Mouse (Mus musculus): ENCODE data around the gene Eml2.
A peak's percentile ranks its signal among the peaks of the same experiment; 100 is the strongest.

The Eml2 gene

DNA sequence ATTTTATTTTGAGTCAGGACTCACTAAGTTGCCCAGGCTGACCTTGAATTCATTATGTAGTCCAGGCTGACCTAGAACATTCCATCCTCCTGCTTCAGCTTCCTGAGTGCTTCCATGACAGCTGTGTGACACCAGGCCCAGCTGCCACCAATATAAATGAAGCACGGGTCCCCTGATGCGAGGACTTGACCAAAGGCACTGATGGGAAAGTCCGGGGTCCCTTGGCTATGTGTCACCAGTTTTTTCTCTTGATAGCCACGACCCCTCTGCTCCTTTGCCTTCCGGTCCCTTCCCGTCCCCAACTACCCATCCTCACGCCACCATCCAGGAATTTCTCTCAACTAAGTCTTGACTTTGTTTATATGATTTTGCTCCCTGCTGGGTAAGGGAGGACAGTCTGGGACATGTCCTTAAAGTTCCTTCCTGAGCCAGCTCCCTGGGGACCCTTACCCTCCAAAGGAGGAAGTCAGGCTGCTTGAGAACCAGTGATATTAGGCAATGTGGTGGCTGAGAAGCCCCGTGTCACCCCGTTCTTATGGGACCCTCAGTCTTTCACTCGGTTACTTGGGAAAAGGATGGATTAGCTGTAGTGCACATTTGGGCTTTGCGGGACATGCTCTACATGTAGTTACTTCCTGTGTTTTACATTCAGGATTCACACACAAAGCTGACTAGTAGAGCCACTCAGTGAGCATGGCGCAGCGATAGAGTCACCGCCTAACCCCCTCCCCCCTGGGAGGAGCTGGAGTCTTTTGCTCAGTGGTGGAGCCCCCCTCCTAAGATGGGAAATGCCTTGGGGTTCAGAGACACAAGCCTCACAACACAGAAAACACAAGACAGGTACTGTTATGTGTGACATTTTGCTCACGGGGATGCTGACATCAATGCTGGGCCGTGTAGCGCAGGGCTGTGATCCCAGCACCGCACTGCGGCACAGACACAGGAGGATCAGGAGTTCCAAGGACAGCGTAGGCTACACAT is 50.9 kb downstream of the Eml2 start:
- ATAC-seq (ENCODE audit: insufficient number of reproducible peaks, low FRiP score, low TSS enrichment): peak; percentile 12; the same call in 1 of the 2 replicates

GRCm38 (mm10) chr7:19227883-19228792 is 51.9 kb downstream of the Eml2 start, which contains the start of gene Opa3:
Gene Opa3, plus strand, starts transcription at chr7:19228334.
- peak; percentile 91 for ATAC-seq (ENCODE audit: insufficient number of reproducible peaks, low FRiP score, low TSS enrichment)

DNA sequence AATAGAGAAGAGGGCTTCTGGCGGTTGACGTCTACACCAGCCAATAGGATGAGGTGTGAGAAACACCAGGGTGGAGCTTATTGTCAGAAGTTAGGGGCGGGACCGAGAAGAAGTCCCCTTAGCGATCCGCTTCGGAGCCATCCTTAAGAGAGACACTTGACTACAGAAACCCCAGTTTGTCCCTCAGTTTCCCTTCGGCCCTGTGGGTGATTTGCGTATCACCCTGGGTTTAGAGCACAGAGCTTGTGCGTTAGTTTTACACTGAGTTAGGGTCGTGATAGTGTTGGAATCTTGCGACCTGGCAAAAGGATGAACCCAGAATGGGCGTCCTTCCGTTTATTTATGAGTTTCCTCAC is 52.5 kb downstream of the Eml2 start:
- ATAC-seq (ENCODE audit: insufficient number of reproducible peaks, low FRiP score, low TSS enrichment): no peak

DNA sequence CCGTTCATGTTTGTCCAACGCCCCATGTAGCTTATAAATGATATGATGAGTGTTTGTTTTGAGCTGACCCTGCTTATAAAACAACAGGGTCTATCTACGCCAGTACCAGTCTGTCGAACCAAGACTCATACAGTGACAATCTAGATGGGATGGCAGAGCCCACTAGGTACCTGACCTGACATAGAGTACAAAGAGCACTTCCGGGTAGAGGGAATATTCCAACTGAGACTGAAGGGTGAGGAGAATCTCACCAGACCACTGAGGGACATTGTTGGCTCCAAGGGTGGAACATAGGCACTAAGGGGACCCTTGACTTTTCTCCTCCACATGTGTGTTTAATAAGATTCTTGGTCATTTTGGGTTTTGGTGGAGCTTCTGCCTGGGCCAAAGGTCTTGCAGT is 53.2 kb downstream of the Eml2 start:
- no peak for ATAC-seq (ENCODE audit: insufficient number of reproducible peaks, low FRiP score, low TSS enrichment)

DNA sequence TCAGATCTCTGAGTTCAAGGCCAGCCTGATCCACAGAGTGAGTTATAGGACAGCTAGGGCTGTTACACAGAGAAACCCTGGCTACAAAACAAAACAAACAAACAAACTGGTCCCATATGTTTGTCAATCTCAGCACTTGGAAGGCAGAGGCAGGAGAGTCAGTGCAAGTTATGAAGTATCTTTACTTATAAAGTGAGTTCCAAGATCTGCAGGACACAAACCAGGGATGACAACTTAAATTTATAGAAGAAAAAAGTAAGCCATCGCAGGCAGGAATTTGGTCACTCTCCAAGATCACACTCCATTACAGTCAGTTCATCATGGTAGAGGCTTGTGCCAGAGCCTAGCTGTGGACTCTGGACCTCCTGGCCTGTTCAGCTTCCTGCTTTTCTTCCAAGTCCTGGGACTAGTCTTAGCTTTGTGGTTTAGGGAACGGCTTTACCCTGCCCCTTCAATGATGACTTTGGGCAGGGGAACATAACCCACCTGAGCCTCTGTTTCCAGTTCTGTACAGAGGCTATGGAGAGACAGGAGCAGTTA is 53.9 kb downstream of the Eml2 start:
- no peak for ATAC-seq (ENCODE audit: insufficient number of reproducible peaks, low FRiP score, low TSS enrichment)

DNA sequence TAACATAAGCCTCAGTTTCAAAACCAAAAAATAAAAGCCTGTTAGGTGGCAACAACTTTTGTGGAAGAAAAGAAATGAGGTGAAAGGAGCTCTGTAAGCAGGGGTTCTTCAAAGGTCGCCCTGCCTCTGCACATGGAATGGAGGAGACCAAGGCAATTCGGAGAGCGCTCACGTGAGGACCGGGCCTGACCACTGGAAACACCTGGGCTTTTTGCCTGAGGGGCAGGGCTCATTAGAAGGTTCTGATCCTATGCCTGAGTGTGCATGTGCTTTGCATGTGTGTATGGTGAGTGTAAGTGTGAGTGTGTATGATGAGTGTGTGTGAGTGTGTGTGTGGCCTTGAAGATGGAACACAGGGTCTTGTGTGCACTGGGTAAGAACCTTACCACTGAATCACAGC is 54.7 kb downstream of the Eml2 start:
- ATAC-seq (ENCODE audit: insufficient number of reproducible peaks, low FRiP score, low TSS enrichment): no peak

GRCm38 (mm10) chr7:19231849-19232248 is 55.6 kb downstream of the Eml2 start:
- no peak for ATAC-seq (ENCODE audit: insufficient number of reproducible peaks, low FRiP score, low TSS enrichment)

- no peak for ATAC-seq (ENCODE audit: insufficient number of reproducible peaks, low FRiP score, low TSS enrichment)
Observed at GRCm38 (mm10) chr7:19234652-19235051, 58.4 kb downstream of the Eml2 start.

- no peak for ATAC-seq (ENCODE audit: insufficient number of reproducible peaks, low FRiP score, low TSS enrichment)
Observed at GRCm38 (mm10) chr7:19235092-19235671, 59.0 kb downstream of the Eml2 start.

- no peak for ATAC-seq (ENCODE audit: insufficient number of reproducible peaks, low FRiP score, low TSS enrichment)
Observed at GRCm38 (mm10) chr7:19236411-19236810, 60.2 kb downstream of the Eml2 start.

- no peak for ATAC-seq (ENCODE audit: insufficient number of reproducible peaks, low FRiP score, low TSS enrichment)
Observed at GRCm38 (mm10) chr7:19238344-19238743, 62.1 kb downstream of the Eml2 start.

DNA sequence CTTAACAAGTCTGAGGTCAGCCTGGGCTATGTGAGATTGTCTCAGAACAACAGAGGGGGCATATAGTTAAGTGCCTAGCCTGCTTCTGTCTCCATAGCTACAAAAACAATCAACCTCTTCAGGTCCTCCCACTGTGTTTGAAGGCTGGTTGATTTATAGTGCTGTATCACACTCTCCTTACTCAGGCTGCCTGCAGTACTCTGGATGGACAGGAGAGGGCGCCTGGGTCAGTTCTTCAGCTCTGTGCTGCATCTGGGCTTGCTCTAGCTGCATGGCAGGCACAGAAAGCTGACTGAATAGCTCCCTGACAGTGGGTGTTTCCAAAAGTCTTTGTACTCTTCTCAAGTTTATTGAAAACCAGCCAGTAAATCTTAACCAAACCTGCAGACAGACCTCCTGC is 63.2 kb downstream of the Eml2 start:
- peak; percentile 75 for ATAC-seq (ENCODE audit: insufficient number of reproducible peaks, low FRiP score, low TSS enrichment)

- no peak for ATAC-seq (ENCODE audit: insufficient number of reproducible peaks, low FRiP score, low TSS enrichment)
Observed at GRCm38 (mm10) chr7:19239986-19240385, 63.8 kb downstream of the Eml2 start.

GRCm38 (mm10) chr7:19240905-19241463 is 64.8 kb downstream of the Eml2 start:
- no peak for ATAC-seq (ENCODE audit: insufficient number of reproducible peaks, low FRiP score, low TSS enrichment)

DNA sequence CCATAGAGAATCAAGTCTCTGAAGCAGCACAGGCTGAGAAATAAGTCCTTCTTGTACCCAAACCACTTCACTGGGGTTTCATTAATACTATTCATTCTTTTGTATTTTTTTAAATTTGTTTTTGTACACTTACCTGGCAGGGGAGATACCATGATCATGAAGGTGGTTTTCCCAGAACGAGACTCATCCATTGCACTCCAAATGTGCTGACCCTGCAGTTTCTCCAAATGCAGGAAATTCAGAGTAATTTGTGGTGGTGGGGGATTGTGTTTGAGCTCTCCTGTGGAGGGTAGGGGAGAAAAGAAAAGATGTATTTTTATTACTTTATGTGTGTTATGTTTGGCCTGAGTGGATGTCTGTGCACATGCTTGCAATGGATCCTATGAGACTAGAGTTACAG is 65.8 kb downstream of the Eml2 start:
- ATAC-seq (ENCODE audit: insufficient number of reproducible peaks, low FRiP score, low TSS enrichment): no peak

DNA sequence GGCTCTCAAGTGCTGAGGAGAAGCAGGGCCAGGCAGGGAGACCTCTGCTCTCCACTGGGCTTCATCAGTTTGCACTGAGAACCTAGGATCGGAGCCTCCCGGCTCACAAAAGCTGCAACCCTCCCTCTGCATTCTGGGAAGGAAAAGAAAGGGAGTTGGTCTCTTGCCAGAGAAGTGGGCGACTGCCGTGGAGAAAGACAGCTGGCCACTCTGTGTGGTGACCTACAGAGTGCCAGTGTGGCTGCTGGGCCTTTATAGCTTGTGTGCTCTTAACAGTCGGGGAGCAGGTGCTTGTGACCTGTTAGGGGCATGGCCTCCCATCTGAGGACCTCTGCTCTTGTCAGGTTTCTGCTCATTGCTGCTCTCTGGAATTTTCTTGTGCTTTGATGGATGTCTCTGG is 67.6 kb downstream of the Eml2 start:
- no peak for ATAC-seq (ENCODE audit: insufficient number of reproducible peaks, low FRiP score, low TSS enrichment)

- ATAC-seq (ENCODE audit: insufficient number of reproducible peaks, low FRiP score, low TSS enrichment): no peak
Observed at GRCm38 (mm10) chr7:19245083-19245482, 68.9 kb downstream of the Eml2 start.

GRCm38 (mm10) chr7:19246855-19247254 is 70.6 kb downstream of the Eml2 start:
- no peak for ATAC-seq (ENCODE audit: insufficient number of reproducible peaks, low FRiP score, low TSS enrichment)

DNA sequence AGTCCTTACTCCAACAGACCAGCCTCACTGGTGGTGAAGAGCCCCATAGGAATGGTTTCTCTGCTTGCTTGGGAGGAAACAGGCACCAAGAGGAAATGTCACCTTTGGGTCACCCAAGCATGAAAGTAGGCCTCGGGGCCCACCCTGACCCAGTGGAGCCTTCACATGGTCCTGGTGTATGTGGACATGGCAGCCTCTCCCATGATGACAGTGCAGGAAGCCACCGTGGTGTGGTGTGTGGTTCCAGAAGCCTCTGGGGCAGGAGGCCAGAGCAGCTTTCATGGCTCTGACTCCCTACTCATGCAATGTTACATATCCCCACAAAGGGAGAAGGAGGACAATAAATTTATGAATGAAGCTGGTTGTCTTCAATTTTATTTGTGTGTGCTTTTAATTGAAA is 71.3 kb downstream of the Eml2 start:
- ATAC-seq (ENCODE audit: insufficient number of reproducible peaks, low FRiP score, low TSS enrichment): no peak

DNA sequence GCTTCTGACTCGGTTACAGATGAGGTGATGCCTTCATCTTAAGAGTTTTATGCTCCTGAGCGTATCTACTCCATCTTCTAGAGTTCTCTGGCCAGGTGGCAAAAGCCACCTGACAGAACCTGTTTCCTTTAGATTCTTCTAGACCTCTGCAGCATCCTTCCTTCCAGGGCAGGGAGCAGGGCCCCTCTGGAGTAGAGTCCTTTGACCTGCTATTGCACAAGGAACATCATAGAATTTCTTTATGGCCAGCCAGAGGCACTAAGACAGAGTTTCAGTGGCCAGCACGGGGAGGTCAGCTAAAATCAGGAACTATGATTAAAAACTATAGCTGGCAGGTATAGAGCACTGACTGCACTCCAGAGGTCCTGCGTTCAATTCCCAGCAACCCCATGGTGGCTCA is 75.9 kb downstream of the Eml2 start:
- no peak for ATAC-seq (ENCODE audit: insufficient number of reproducible peaks, low FRiP score, low TSS enrichment)

Data from cerebellum, adult (tissue).